Mouse (Mus musculus) layer of hippocampus, adult 2 months (tissue): Measurements from ENCODE around the gene Sdhc. TPM values are rescaled to one million over a fixed set of nuclear protein-coding genes. Genes with fewer than 3 reads are reported as not detected.

Experiments used
- DNase-seq, 2 experiments: peaks; one replicate each; pipeline ENCODE4 v3.0.0; 2022; ENCODE audit warnings: low spot score in 2 of 2
- H3K27ac ChIP-seq: fragments of 200-600 bp; 2 replicates; pipeline ENCODE4 v1.8.1; 2022
- H3K4me3 ChIP-seq: fragments of 200-600 bp; 2 replicates; pipeline ENCODE4 v1.8.1; 2022; ENCODE audit warnings: mild to moderate bottlenecking
- CTCF ChIP-seq: fragments of 200-600 bp; conservative IDR thresholded peaks from 2 replicates; pipeline ENCODE4 v1.8.1; 2022; ENCODE audit warnings: antibody characterized with exemption, mild to moderate bottlenecking, moderate library complexity
- total RNA-seq, 2 experiments: library from RNA; stranded (reverse); gene quantifications; 2 replicates each; pipeline ENCODE4 v1.2.3; 2021

Gene Sdhc
- total RNA-seq, 2 experiments from 2014 or later: 185 to 201 TPM

DNA sequence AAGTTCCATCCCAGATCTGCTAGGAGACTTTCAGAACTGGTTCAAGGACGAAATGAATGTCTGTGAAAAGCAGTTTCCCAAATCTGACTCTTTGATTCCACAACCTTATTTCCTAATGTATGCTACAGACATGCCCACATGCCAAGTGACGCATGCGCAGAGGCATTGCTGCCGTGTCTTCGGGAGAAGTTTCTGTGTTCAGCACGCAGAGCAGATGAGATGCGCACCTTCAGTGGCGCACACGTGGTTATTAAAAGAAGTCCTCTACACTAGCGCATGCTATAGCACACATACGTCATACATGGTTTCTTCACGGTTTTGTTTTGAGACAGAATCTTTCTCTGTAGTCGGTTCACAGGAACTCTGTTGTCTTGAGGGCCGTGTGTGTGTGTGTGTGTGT, 31.0 kb downstream of the Sdhc start:
- no peak for TF ChIP-seq CTCF
- DNase-seq: no peak
- Histone ChIP-seq H3K27ac (no peak overlapping the region), H3K4me3 (no peak overlapping the region)

DNA sequence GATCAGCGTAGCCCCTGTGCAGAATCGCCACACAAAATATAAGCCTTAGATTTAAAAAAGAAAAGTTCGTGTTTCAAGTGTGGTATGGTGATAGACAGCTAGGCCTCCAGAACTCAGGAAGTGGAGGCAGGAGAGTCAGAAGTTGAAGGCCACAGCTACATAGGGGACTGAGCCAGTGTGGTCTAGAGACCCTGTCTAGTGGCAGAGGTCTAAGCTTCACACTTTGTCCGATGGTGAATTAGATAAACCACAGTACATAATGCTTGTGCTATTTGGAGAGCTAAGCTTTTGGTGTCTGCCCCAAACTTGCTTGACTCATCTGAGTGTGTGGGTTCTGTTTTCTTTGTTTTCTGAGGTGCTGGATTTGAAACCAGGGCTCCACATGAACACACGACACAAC, 31.4 kb downstream of the Sdhc start:
- Histone ChIP-seq H3K27ac (no peak overlapping the region), H3K4me3 (no peak overlapping the region)
- no peak for TF ChIP-seq CTCF
- no peak for DNase-seq

DNA sequence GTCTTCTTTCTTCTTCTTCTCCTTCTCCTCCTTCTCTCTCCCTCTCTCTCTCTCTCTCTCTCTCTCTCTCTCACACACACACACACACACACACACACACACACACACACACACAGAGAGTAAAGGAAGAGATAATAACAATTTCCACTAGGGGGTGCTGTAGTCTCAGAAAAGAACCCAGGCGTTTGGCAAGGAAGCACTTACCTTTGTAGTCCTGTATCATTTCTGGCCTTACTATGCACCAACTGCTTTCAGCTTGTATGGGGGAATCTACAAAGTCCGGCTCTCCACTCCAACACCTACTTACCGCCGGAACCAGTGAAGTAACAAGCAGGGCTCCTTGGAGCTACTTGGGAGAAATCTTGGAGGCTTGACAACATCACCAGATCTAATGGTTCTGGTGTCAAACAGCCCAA, 32.1 kb downstream of the Sdhc start:
- peak; percentile 68 to 71 for DNase-seq
- TF ChIP-seq CTCF: peak; percentile 69
- H3K4me3 ChIP-seq: no peak overlapping the region
- no peak overlapping the region for H3K27ac ChIP-seq

DNA sequence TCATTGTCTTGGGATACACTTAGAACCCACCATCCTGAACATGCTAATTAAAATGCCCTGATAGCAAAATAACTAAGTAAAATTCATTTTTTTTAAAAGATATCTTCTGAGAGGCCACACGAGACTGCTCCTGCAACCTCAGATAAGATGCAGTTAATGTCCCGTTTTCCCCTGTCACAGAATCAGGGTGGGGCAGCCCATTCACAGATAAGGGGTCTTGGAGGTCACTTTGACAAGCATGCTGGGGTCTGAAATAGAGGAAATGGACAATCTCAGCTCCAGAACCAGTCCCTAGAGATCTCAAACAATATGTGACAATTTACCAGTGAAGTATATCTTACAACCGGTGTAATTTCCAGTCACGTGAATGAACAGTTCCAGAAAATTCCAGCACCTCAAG, 34.1 kb downstream of the Sdhc start:
- no peak for DNase-seq
- no peak overlapping the region for H3K27ac ChIP-seq
- no peak overlapping the region for H3K4me3 ChIP-seq
- no peak for TF ChIP-seq CTCF

DNA sequence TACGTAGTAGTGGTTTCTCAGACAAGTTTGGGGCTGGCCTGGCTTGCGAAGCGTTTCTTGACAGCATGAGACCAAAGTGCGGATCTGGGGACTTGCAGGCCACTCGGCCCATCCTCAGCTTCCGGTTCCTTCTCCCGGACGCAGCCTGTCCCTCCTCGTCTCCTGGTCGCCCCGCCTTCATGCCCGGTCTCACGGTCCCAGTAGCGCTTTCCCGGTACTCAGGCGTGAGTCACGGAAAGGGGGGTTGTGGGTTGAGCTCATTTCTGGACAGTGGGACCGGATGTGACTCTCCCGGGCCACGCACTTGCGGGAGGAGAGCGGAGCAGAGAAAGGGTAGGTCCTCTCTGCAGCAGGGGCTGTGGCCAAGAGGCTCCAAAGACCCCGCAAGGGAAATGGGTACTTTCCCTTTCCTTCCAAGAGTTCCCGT, 36.5 kb downstream of the Sdhc start, which contains the start of gene Cfap126:
Gene Cfap126, plus strand, starts transcription at position 46 of the 427 bp plus-strand sequence.
- TF ChIP-seq CTCF: no peak
- peak within 1 kb of the TSS; percentile 74 for H3K27ac ChIP-seq
- H3K4me3 ChIP-seq: peak within 1 kb of the TSS; percentile 67
- peak; percentile 22 to 52 for DNase-seq

DNA sequence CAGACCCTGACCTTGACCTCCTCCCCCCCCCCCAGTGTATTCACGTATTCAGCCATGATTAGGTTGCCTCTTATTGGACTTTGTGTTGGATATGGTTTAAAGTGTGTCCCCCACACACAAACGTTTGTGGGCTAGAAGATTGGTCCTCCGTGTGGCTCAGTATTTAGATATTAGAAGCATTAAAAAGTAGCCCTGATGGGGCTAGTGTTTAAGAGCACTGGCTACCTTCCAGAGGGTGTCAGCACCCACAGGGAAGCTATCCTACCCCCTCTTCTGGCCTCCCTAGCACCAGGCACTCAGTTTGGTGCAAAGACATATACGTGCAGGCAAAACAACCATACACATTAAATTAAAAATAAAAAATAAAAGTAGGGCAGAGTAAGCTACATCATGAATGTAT, 37.4 kb downstream of the Sdhc start:
- H3K27ac ChIP-seq: no peak overlapping the region; the same call in 1 of the 2 replicates
- DNase-seq: no peak
- TF ChIP-seq CTCF: no peak
- H3K4me3 ChIP-seq: no peak overlapping the region

DNA sequence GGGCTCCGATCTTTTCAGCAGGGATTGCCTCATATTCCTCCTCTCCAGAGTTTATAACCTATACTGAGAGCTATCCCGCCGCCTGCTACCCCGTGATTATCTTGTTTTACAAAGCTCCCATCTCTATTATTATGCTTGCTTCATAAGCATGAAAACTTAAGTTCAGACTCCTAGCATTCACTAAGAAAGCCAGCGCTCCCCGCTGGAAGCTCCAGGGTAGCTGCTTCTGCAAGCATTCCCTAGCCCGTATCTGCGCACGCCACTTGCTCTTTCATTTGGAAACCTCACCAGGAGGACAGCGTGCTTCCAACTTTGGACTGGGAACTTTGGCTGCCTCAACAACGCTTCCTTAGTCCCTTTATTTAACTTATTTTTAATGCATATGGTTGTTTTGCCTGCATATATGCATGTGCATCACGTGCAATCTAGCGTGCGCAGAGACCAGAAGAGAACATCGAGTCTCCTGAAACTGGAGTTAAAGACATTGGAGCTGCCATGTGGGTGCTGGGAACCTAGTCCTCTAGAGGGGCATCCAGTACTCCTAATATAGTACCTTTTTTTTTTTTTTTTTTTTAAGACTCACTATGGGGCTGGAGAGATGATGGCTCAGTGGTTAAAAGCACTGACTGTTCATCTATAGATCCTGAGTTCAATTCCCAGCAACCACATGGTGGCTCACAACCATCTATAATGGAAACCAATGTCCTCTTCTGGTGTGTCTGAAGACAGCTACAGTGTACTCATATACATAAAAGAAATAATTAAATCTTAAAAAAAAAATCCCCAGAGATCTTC, 38.4 kb downstream of the Sdhc start:
- Histone ChIP-seq H3K27ac (peak overlapping the region; percentile 81), H3K4me3 (peak overlapping the region; percentile 84)
- no peak; the same call in 1 of the 2 replicates for TF ChIP-seq CTCF
- peak; percentile 18 to 20 for DNase-seq

DNA sequence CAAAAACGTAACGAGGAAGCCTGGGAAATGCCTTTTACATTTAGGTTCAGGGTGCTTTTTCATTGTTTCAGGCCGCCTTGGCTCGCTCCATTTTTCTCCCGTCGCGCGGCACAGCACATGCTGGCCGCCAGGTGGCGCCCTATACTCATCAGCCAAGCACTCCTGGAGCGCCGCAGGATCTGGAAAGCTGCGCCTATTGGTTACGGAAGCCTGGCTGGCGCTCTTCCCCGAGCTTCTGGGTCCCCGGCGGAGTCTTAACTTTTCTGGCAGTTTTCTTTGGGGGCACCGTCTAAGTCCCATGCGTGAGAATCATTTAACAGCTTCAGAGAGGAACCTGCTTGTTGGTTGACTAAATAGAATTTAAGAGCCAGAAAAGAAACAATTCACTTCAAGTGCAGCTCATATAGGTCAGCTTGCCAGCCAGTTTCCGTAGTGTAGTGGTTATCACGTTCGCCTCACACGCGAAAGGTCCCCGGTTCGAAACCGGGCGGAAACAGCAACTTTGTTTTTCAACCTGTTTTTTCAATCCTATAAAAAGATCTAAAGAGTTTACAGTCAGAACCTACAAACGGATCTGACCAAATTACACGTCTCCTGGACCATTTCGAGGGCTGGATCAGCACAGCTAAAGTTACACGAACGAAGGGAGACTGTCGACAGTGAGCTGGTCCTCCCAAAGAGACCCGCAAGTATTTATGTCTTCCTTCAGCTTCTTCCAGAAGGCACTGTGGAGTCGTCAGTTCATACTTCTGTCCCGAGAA, 39.2 kb downstream of the Sdhc start:
- TF ChIP-seq CTCF: peak; percentile 100
- DNase-seq: peak; percentile 92 to 93
- Histone ChIP-seq H3K27ac (peak overlapping the region; percentile 81), H3K4me3 (peak overlapping the region; percentile 84)

DNA sequence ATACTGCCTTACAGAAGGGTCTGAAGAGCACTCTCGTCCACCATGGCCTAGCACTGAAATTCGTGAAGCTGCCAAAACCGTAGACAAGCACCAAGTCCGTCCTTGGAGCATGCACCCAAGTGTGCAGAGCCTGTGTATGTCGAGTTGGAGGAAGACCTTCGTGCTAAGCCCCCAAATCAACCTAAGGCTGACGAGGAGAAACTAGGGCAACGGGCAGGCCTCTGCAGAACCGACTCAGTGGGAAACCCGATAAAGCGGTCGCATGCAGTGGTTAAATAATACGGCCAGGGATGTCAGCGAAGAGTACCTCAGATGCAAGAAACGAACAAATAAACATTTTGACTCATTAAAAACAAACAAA, 39.8 kb downstream of the Sdhc start:
- no peak for TF ChIP-seq CTCF
- peak overlapping the region; percentile 81 for H3K27ac ChIP-seq
- H3K4me3 ChIP-seq: peak overlapping the region; percentile 84
- DNase-seq: no peak

DNA sequence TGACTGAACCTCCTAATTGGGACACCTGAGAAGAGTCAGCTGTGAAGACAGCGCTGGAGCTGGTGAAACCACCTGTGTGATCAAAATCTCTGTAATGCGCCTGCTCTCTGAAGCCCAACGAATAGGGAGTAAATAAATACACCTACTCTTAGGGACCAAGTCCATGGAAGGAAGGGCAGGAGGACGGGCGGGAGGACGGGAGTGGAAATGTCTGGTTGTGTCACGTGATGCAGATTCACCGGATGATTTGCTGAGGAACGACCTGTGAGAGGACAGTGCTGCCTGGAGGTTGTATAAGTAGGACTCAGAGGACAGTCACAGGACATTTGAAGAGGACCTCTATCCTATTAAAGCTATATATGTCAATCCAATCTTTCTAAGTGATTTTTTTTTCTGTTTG, 40.8 kb downstream of the Sdhc start:
- DNase-seq: no peak
- TF ChIP-seq CTCF: no peak

DNA sequence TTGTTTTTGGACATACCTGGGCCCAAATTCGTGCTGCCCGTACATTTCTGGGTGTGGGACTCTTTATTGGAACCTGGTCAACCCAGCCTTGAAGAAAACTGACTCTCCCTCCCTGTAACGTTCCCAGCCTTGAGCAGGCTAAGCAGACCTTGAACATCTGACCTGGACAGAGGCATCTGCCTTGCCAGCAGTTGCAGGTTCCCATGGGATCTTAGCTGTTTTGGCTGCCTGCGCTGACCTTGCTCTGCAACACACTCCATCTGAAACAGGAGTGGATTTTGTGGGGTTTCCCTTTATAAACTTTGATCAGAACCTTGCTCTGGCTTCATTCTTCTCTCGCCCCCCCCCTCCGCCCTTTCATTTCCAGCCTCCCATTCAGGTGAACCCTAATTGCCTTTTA, 45.2 kb downstream of the Sdhc start:
- H3K4me3 ChIP-seq: no peak overlapping the region
- no peak for TF ChIP-seq CTCF

More for the DNA sequence above, 40.8 kb downstream of the Sdhc start:
- no peak overlapping the region for H3K4me3 ChIP-seq
- H3K27ac ChIP-seq: no peak overlapping the region

DNA sequence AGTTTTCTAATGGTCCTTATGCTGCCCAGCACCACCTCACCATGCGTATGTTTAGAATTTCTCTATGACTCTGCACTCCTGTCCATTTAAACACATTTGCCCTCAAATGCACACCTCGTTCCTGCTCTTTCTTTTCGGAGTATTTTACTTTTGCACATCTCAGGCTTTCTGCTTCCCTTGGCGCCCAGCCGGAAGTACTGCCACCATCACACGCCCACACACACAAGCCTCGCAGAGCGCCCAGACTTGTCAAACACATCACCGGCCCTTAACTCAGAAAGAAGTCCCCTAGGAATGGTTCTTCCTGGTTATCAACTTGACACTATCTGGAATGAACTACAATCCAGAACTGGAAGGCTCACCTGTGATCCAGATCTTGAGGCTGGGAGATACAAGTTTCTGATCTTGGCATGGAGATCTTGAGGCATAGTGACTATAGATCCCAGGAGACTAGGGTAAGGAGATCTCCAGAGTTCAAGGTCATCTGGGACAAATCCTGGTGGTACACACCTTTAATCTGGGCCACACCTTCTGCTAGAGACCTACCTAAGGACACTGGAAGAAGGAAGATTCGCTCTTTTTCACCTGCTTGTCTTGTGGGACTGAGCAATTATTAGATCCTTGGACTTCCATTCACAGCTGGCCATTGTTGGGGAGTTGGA, 47.1 kb downstream of the Sdhc start:
- no peak for DNase-seq
- no peak for TF ChIP-seq CTCF
- Histone ChIP-seq H3K27ac (0 out of 2 replicates have a peak overlapping the region, but pooled peaks have one; percentile 28), H3K4me3 (peak overlapping the region; percentile 95)

More for the DNA sequence above, 45.2 kb downstream of the Sdhc start:
- no peak for DNase-seq
- no peak overlapping the region for H3K27ac ChIP-seq
